Mouse (Mus musculus) bone marrow macrophage, adult 2 months (primary cell): Measurements from ENCODE around the gene Ndst4. TPM values are rescaled to one million over a fixed set of nuclear protein-coding genes. Genes with fewer than 3 reads are reported as not detected.

Source experiments
- H3K27ac ChIP-seq: 2 replicates; pipeline ENCODE4 v1.5.1; 2012; ENCODE audit warnings: low read depth, low read length; ENCODE audit not compliant: insufficient read depth
- H3K4me1 ChIP-seq: 2 replicates; pipeline ENCODE4 v1.6.1; 2012; ENCODE audit warnings: low read length; ENCODE audit not compliant: control insufficient read depth, insufficient read depth
- H3K4me3 ChIP-seq: 2 replicates; pipeline ENCODE4 v1.5.1; 2012; ENCODE audit warnings: mild to moderate bottlenecking, low read length, moderate library complexity; ENCODE audit not compliant: insufficient read depth
- CTCF ChIP-seq: IDR thresholded peaks from 2 replicates; pipeline ENCODE4 v1.5.1; 2012; ENCODE audit warnings: low read depth, mild to moderate bottlenecking, low read length, moderate library complexity
- POLR2A ChIP-seq: IDR thresholded peaks from 2 replicates; pipeline ENCODE4 v1.6.1; 2012; ENCODE audit warnings: mild to moderate bottlenecking, low read depth, low read length, borderline replicate concordance
- polyA plus RNA-seq: library from polyadenylated mRNA; stranded (reverse); fragments of >200 nt; gene quantifications from 2 replicates; pipeline ENCODE4 v1.2.4, GENCODE M21; 2012; ENCODE audit not compliant: missing spikeins, insufficient read depth, insufficient read length

Ndst4 gene
- polyA plus RNA-seq, 1 experiment = not detected

DNA sequence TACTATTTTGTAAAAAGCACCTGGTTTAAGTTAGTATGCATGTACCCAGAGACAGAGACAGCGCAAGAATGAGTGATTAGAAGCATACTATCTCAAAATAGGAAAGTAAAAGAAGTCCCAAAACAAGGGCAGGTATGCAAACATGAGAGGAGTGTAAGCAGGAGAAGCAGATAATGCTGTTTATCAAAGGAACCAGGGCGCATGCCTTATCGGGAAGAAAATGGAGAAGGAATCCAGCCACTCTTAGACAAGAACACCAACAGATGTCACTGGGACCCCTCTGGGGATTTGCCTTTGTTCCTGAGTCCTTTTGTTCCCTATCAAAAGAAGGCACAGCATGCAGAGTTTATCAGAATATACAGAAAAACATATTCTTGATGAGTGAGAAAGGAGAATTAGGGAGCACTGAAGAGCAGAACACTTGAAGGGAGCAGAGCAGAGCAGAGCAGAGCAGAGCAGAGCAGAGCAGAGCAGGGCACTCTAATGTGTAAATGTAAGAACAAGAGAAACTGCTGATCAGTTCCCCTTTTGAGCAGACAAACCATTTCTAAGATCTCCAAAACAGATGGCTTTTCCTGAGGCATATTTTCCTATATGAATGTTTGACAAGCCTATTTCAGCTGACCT is 251.2 kb downstream of the Ndst4 start:
- H3K27ac ChIP-seq = no peak overlapping the region
- no peak for TF ChIP-seq CTCF
- TF ChIP-seq POLR2A = no peak
- H3K4me1 ChIP-seq = no peaks in the 10 kb centered on the region
- no peak overlapping the region for H3K4me3 ChIP-seq

DNA sequence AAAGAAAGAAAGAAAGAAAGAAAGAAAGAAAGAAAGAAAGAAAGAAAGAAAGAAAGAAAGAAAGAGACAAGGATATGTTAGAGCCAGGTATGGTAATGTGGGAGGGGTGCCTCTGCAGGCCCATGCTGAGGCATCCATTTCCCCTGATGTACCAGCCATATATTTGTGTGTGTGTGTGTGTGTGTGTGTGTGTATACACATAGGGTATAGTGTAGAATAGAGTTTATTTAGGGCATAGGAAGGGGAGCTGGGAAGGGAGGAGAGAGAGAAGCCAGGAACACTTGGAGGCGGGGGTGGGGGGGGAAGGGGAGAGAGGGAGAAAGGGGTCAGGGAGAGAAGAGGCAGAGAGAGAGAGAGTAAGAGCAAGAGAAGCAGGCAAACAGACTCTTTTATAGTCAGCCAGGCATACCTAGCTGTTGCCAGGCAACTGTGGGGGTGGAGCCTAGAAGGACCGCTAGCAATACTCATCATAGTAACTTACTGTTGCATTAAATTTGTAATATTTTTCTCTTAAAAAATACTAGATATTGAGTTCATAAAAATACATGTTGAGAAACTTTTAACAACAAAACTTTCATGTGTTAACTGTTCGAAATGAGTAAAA is 256.3 kb downstream of the Ndst4 start:
- no peaks in the 10 kb centered on the region for H3K4me1 ChIP-seq
- H3K27ac ChIP-seq = no peak overlapping the region
- TF ChIP-seq CTCF (no peak), POLR2A (no peak)
- H3K4me3 ChIP-seq = no peak overlapping the region

DNA sequence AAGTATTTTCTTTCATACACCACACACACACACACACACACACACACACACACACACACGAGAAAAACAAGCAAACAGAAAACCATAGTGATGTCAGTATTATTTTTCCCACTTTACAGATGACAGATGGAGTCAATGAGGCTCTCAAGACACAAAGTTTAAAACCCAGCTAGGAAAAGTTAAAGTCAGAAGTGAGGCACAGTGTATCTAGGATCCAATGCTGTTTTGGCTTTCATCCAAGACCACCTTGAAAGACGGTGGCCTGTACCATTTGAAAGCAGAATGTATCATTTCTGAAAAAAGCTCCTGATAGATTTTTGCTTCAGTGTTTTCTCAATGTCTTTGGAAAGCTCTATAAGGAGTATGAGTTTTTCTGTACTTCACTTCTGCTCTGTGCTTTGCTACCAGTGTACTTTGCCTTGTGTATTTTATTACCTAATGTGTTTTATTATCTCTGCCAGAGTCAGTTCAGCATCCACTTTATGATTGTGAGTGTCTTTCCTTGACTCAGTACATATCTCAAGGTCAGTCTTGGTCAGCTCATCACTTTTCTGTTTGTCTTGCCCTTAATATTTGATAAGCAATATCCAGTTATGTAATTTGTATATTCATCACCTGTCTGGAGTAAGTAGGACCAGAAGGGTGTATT is 257.1 kb downstream of the Ndst4 start:
- Histone ChIP-seq H3K4me3 (no peak overlapping the region), H3K27ac (no peak overlapping the region), H3K4me1 (no peaks in the 10 kb centered on the region)
- TF ChIP-seq CTCF = no peak
- no peak for TF ChIP-seq POLR2A

GRCm38 (mm10) chr3:125673997-125674794 is 270.3 kb downstream of the Ndst4 start:
- TF ChIP-seq CTCF (no peak), POLR2A (no peak)

DNA sequence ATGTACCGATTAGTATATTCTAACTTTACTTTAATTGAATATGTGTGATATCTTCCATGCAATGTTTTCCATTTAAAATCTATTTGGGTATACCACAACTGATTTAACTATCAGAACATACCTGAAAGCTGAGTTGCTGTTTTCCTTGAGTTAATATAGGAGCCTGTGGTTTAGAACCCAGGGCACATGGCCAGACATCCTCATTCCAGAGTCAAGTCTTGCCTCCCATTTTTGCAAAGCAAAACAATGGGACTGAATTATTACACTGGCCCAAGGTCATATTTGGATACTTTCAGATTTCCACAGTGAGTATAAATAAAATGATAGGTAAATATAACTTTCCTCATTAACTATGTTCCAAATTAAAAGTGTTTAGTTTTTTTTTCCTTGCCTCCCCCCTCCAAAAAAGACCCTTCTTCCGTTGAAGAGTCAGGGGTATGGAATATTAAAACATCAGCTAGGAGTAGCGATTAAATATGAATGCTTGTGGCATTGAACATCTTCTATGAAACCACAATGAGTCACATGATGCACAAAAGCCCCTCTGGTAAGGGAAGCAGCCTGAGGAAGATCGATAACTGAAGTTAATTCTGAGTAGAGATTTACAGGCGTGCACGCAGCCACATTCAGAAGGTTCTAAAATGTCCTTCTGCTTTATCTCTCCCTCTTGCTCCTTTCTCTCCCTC is 271.5 kb downstream of the Ndst4 start:
- no peak for TF ChIP-seq POLR2A
- TF ChIP-seq CTCF = no peak
- Histone ChIP-seq H3K4me1 (no peaks in the 10 kb centered on the region), H3K27ac (no peak overlapping the region), H3K4me3 (no peak overlapping the region)

More at GRCm38 (mm10) chr3:125673997-125674794, 270.3 kb downstream of the Ndst4 start:
- Histone ChIP-seq H3K4me1 (no peaks in the 10 kb centered on the region), H3K27ac (no peak overlapping the region), H3K4me3 (no peak overlapping the region)

GRCm38 (mm10) chr3:125678924-125679323 is 275.0 kb downstream of the Ndst4 start:
- H3K27ac ChIP-seq = no peak overlapping the region
- TF ChIP-seq POLR2A (no peak), CTCF (no peak)
- no peak overlapping the region for H3K4me3 ChIP-seq
- H3K4me1 ChIP-seq = no peaks in the 10 kb centered on the region

DNA sequence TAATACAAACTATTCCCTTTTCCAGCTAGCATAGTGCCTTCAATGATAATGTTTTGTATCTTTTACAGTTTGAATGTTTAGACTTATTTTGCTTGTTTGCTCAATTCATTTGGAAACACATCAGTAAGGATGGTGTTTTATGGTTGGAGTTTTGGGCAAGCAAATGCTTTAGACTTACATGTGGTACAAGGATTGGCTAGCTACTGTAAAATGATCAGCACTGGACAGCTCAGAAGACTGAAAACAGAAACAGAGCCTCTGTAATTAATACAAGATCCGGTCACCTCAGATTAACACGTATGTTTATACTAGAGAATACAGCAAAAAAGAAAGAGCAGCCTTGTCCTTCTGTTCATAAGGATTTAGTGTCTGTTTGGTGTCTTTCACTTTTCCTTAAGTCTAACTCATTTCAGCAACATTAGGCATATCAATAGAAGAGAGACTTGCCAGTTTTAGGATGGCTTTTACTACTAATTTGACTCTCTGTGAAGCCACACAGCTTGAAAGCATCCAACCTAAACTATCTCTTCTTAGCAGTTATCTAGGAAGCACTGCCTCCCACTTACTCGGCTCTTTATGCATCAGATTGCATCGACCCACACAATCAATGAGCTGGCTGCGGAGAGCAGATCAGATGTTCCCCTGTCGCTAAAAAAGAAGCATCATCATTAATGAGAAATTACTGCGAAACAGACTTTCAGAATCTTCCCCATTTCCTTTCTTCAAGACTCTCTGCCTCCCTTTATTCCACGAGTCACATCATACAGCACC is 279.8 kb downstream of the Ndst4 start:
- no peak overlapping the region for H3K4me3 ChIP-seq

DNA sequence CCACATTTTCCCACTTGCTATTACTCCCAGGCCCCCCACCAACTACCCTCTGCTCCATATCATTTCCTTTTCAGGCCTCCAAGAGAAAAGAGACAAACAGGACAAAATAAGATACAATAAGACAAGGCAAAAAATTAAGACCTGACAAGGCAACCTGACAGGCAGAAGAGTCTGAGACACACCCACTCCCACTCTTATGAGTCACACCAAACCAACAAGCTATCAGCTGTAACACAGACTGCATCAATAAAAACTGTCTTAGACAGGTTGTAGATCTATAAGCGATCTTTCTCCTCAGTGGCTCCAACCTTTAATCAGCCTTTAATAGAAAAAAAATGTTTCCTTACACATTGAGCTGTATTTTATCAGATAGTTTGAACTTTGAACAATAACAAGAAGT is 280.7 kb downstream of the Ndst4 start:
- no peak for TF ChIP-seq POLR2A
- no peak for TF ChIP-seq CTCF
- no peak overlapping the region for H3K4me3 ChIP-seq
- H3K27ac ChIP-seq = no peak overlapping the region
- H3K4me1 ChIP-seq = no peaks in the 10 kb centered on the region

More for the DNA sequence above, 279.8 kb downstream of the Ndst4 start:
- Histone ChIP-seq H3K4me1 (no peaks in the 10 kb centered on the region), H3K27ac (no peak overlapping the region)
- TF ChIP-seq POLR2A = no peak
- TF ChIP-seq CTCF = no peak

DNA sequence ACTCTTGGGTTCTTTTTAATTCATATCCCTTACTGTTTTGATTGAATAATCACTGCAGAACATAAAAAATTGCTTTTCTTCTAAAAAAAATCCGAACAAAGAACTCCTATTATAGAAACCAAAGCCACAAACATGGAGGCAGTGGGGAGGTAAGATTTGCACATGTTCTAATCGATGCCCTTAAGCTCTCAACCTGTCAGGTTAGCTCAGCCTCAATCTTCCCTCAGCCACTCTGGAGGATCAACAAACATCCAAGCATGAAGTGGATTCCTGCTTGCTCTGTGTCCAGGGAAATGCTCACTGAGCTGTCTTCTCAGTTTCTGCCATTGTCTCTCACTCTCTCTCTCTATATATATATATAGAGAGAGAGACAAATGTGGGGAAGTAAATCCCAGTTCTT is 283.7 kb downstream of the Ndst4 start:
- Histone ChIP-seq H3K27ac (no peak overlapping the region), H3K4me1 (no peaks in the 10 kb centered on the region), H3K4me3 (no peak overlapping the region)
- TF ChIP-seq POLR2A (no peak), CTCF (no peak)
